In the genomic region with DNA sequence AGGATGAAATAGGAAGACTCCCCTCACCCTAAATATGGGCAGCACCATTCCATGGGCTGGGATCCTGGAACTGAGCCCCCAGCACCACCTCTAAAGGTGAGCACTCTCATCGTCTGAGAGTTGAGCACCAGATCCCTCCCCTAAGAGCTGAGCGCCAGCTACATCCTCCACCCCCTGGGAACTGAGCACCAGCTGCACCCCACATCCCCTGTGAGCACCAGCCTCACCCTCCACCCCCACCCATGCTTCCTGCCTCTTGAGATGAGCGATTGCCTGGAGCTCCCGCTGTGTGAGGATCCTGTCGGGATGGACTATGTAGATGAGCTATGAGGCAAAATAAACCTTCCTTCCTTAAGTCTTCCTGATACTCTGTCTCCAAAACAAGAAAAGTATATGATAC, we compare ENCODE assay signal across 28 mouse cellular contexts. TPM values are rescaled to one million over a fixed set of nuclear protein-coding genes. Genes with fewer than 3 reads are reported as not detected.
DNase-seq lines count a peak whose midpoint lies in the region; ATAC-seq and TF ChIP-seq lines count a peak whose summit lies in the region.
"Had no signal": no experiment of that assay in that cellular context is flagged by ENCODE, and none has a peak within 500 bp of the region (broad histone marks: within the 10 kb centered on the region; RNA-seq: fewer than 3 reads in every experiment).

No protein-coding gene starts in this region.

- H3K9ac ChIP-seq in hindbrain, embryonic 14.5 days: no peak overlapping the region; the same call in 1 of the 2 replicates
- H3K9ac ChIP-seq in hindbrain, postnatal 0 days (replicated peaks; ENCODE audit: low read length): no peak overlapping the region
- H3K9ac ChIP-seq: heart, embryonic 12.5 days; intestine, embryonic 15.5 days; liver, embryonic 12.5 days; lung, embryonic 14.5 days; midbrain, embryonic 12.5 days had no signal

- no peak overlapping the region for H3K27ac ChIP-seq in hindbrain, embryonic 14.5 days
- no peak overlapping the region for H3K27ac ChIP-seq in hindbrain, embryonic 10.5 days
- no peak overlapping the region for H3K27ac ChIP-seq in hindbrain, postnatal 0 days
- H3K27ac ChIP-seq: intestine, embryonic 15.5 days; limb, embryonic 10.5 days; liver, embryonic 12.5 days; midbrain, embryonic 12.5 days had no signal

- DNase-seq in hindbrain, embryonic 14.5 days (ENCODE audit: low spot score): no peak
- DNase-seq in hindbrain, embryonic 10.5 days (ENCODE audit: low spot score): no peak
- peak; percentile 11 for DNase-seq in T-cell, adult 2 months (ENCODE audit: low spot score)
- DNase-seq in hindbrain, postnatal 0 days (ENCODE audit: low spot score): no peak
- peak; percentile 76 for DNase-seq in thymus, postnatal 14 days
- DNase-seq in testis, postnatal 14 days (ENCODE audit: low spot score): no peak
- DNase-seq: cerebellum, adult 11 months; cerebellum, postnatal 14 days; lung, embryonic 14.5 days; lung, postnatal 4 days had no signal

- H3K4me2 ChIP-seq in hindbrain, embryonic 14.5 days (replicated peaks): peak overlapping the region; percentile 23; the same call in 1 of the 2 replicates
- 0 out of 2 replicates have a peak overlapping the region, but pooled peaks have one; percentile 11 for H3K4me2 ChIP-seq in hindbrain, postnatal 0 days (ENCODE audit: low read depth, low read length)
- H3K4me2 ChIP-seq: intestine, embryonic 15.5 days; liver, embryonic 12.5 days; lung, embryonic 14.5 days; midbrain, embryonic 12.5 days had no signal

- WGBS in hindbrain, embryonic 14.5 days: 20% methylated on average over 5 of the region's 5 CpGs
- WGBS in hindbrain, embryonic 10.5 days: 25% methylated on average over 5 of the region's 5 CpGs
- 23% methylated on average over 5 of the region's 5 CpGs for WGBS in hindbrain, postnatal 0 days

- no peak for TF ChIP-seq CTCF in hindbrain, postnatal 0 days (IDR thresholded peaks at IDR 0.05; ENCODE audit: low read depth)

- no peaks in the 10 kb centered on the region for H3K27me3 ChIP-seq in hindbrain, embryonic 14.5 days (ENCODE audit: control insufficient read depth, insufficient read depth, low read length)
- H3K27me3 ChIP-seq in hindbrain, embryonic 10.5 days (ENCODE audit: insufficient read depth, poor library complexity, severe bottlenecking): peaks cover 25% of the 10 kb centered on the region
- H3K27me3 ChIP-seq in hindbrain, postnatal 0 days (ENCODE audit: insufficient read depth, low read length): no peaks in the 10 kb centered on the region
- H3K27me3 ChIP-seq: intestine, embryonic 15.5 days had no signal

- H3K36me3 ChIP-seq in hindbrain, embryonic 14.5 days (replicated peaks; ENCODE audit: control insufficient read depth, insufficient read depth): no peaks in the 10 kb centered on the region
- no peaks in the 10 kb centered on the region for H3K36me3 ChIP-seq in hindbrain, embryonic 10.5 days
- no peaks in the 10 kb centered on the region for H3K36me3 ChIP-seq in hindbrain, postnatal 0 days (ENCODE audit: insufficient read depth, low read length)
- H3K36me3 ChIP-seq: G1E; heart, embryonic 12.5 days; intestine, embryonic 15.5 days; limb, embryonic 10.5 days; liver, embryonic 12.5 days; midbrain, embryonic 12.5 days had no signal

- ATAC-seq in hindbrain, embryonic 14.5 days (ENCODE audit: low FRiP score): no peak
- ATAC-seq in hindbrain, postnatal 0 days: no peak
- no peak for ATAC-seq in megakaryocyte, adult 5-6 weeks (ENCODE audit: poor library complexity, severe bottlenecking)
- ATAC-seq: forebrain, embryonic 14.5 days; intestine, embryonic 15.5 days; liver, embryonic 12.5 days had no signal

- no peaks in the 10 kb centered on the region for H3K9me3 ChIP-seq in hindbrain, embryonic 14.5 days (ENCODE audit: control insufficient read depth, low read length)
- H3K9me3 ChIP-seq in hindbrain, embryonic 10.5 days: no peaks in the 10 kb centered on the region
- no peaks in the 10 kb centered on the region for H3K9me3 ChIP-seq in hindbrain, postnatal 0 days (ENCODE audit: low read length)
- H3K9me3 ChIP-seq: intestine, embryonic 15.5 days; limb, embryonic 10.5 days; liver, embryonic 12.5 days; midbrain, embryonic 12.5 days had no signal

- H3K4me1 ChIP-seq in hindbrain, embryonic 14.5 days (replicated peaks; ENCODE audit: control insufficient read depth, insufficient read depth, low read length): 0 out of 2 replicates have a peak, but pooled peaks cover 6% of the 10 kb centered on the region
- peaks cover 6% of the 10 kb centered on the region; the same call in 1 of the 2 replicates for H3K4me1 ChIP-seq in hindbrain, embryonic 10.5 days (replicated peaks)
- no peaks in the 10 kb centered on the region for H3K4me1 ChIP-seq in hindbrain, postnatal 0 days (ENCODE audit: insufficient read depth, low read length)
- H3K4me1 ChIP-seq: heart, embryonic 12.5 days; intestine, embryonic 15.5 days had no signal

- H3K4me3 ChIP-seq in hindbrain, embryonic 14.5 days (replicated peaks; ENCODE audit: low read length): no peak overlapping the region
- H3K4me3 ChIP-seq in hindbrain, embryonic 10.5 days: no peak overlapping the region
- H3K4me3 ChIP-seq in hindbrain, postnatal 0 days (ENCODE audit: low read length): no peak overlapping the region
- H3K4me3 ChIP-seq: erythroblast, embryonic 14.5 days; heart, embryonic 12.5 days; intestine, embryonic 15.5 days; limb, embryonic 10.5 days; liver, embryonic 12.5 days; midbrain, embryonic 12.5 days had no signal

RNA-seq across cellular contexts. Expression of gene Tmem192, which starts 4.0 kb away (rescaled TPM):
- polyA plus RNA-seq in hindbrain, embryonic 14.5 days (2014; fragmentation: Nextera tagmentation; extraction: Ambion mirVana): 31.4 and 34.1 TPM in 2 replicates
- polyA plus RNA-seq in hindbrain, embryonic 10.5 days (2016; fragmentation: Nextera tagmentation; extraction: Ambion mirVana): 20.8 and 22.1 TPM in 2 replicates
- total RNA-seq in hindbrain, postnatal 0 days (2014; rRNA removed): 21.1 and 22.8 TPM in 2 replicates
- polyA plus RNA-seq in hindbrain, postnatal 0 days (2015; fragmentation: Nextera tagmentation; extraction: Ambion mirVana): 45.4 and 47.0 TPM in 2 replicates
- 39.3 and 41.4 TPM in 2 replicates for total RNA-seq in megakaryocyte, adult 5-6 weeks (2015)
- total RNA-seq in megakaryocyte, adult 5-6 weeks (2017): 18.1 and 22.8 TPM in 2 replicates

RNA-seq across cellular contexts. Expression of gene Trim75, which starts 44.7 kb away (rescaled TPM):
- polyA plus RNA-seq in hindbrain, embryonic 14.5 days (2014; fragmentation: Nextera tagmentation; extraction: Ambion mirVana): not detected in 2 replicates
- not detected in 2 replicates for polyA plus RNA-seq in hindbrain, embryonic 10.5 days (2016; fragmentation: Nextera tagmentation; extraction: Ambion mirVana)
- not detected in 2 replicates for total RNA-seq in hindbrain, postnatal 0 days (2014; rRNA removed)
- polyA plus RNA-seq in hindbrain, postnatal 0 days (2015; fragmentation: Nextera tagmentation; extraction: Ambion mirVana): 0.05 TPM in 1 of 2 replicates, not detected in the other
- not detected in 2 replicates for total RNA-seq in megakaryocyte, adult 5-6 weeks (2015)
- total RNA-seq in megakaryocyte, adult 5-6 weeks (2017): not detected in 2 replicates
- total RNA-seq: adrenal gland, adult 18-20 months; gastrocnemius, adult 18-20 months; heart, postnatal 25 days; layer of hippocampus, adult 18-20 months; layer of hippocampus, postnatal 36 days had no signal
- polyA plus RNA-seq: brain, embryonic 14.5 days; erythroblast, embryonic 14.5 days; G1E; gonadal fat pad, adult 2 months; heart, embryonic 12.5 days; intestine, embryonic 15.5 days; kidney, embryonic 16.5 days; limb, embryonic 10.5 days; liver, embryonic 12.5 days; lung, embryonic 14.5 days; midbrain, embryonic 12.5 days; testis, adult 2 months had no signal

Comparison
In these comparisons a context has a peak if more than half of its experiments do, and no peak if none do; other contexts are left out.
1. DNase-seq: peak in T-cell, adult 2 months (single experiment) and thymus, postnatal 14 days (single experiment); none in hindbrain, embryonic 14.5 days (single experiment), hindbrain, embryonic 10.5 days (single experiment), hindbrain, postnatal 0 days (single experiment) and testis, postnatal 14 days (single experiment).